Mouse (Mus musculus): ENCODE data around the gene Plekha6.
A peak's percentile ranks its signal among the peaks of the same experiment; 100 is the strongest.

GRCm38 (mm10) chr1:133268503-133268902, 104.5 kb downstream of the Plekha6 start:
- TF ChIP-seq JUND (IDR thresholded peaks at IDR 0.05; ENCODE audit: low read depth, low read length), result no peak
- TF ChIP-seq USF1 (IDR thresholded peaks at IDR 0.05; ENCODE audit: low read depth, low read length), result no peak
- TF ChIP-seq CHD1 (IDR thresholded peaks at IDR 0.05; ENCODE audit: low read depth, low read length), result no peak
- TF ChIP-seq CTCF (IDR thresholded peaks at IDR 0.05 in 2 of 3, conservative IDR thresholded peaks at IDR 0.05 in 1 of 3; ENCODE audit: control insufficient read depth in 1 of 3, insufficient read depth in 1 of 3, low read depth in 2 of 3, low read length in 3 of 3, poor library complexity in 1 of 3, severe bottlenecking in 1 of 3), result peak in 1 of 3 experiments; percentile 21; a peak in 2 of 6 replicates
- TF ChIP-seq GATA1 (IDR thresholded peaks at IDR 0.05; ENCODE audit: low read depth, low read length), result no peak
- TF ChIP-seq EP300 (IDR thresholded peaks at IDR 0.05; ENCODE audit: low read depth in 1 of 2, low read length in 2 of 2), result no peak
- no peak for TF ChIP-seq E2F4 (IDR thresholded peaks at IDR 0.05; ENCODE audit: borderline replicate concordance, low read depth, low read length)
- TF ChIP-seq POLR2AphosphoS2 (IDR thresholded peaks at IDR 0.05; ENCODE audit: low read length), result no peak
- TF ChIP-seq ETS1 (IDR thresholded peaks at IDR 0.05; ENCODE audit: low read depth, low read length), result no peak

All from MEL (cell line).